Mouse (Mus musculus): ENCODE data around the gene Elk1.

The Elk1 gene

GRCm38 (mm10) chrX:20950191-20950880 lies at the start of gene Elk1:
Gene Elk1, minus strand, starts transcription at chrX:20950608.
- peak; percentile 91 for DNase-seq (ENCODE audit: low spot score)

GRCm38 (mm10) chrX:20980901-20981300 lies 30.5 kb upstream of the Elk1 start:
- DNase-seq (ENCODE audit: low spot score): no peak

- peak; percentile 93 for DNase-seq (ENCODE audit: low spot score)
Observed at GRCm38 (mm10) chrX:20961477-20962378, 11.3 kb upstream of the Elk1 start, which contains the start of gene Uxt. Gene Uxt, minus strand, starts transcription at chrX:20962017.

- peak; percentile 70 for DNase-seq (ENCODE audit: low spot score)
Observed at GRCm38 (mm10) chrX:20946055-20946454, 4.4 kb downstream of the Elk1 start.

- no peak for DNase-seq (ENCODE audit: low spot score)
Observed at GRCm38 (mm10) chrX:20931963-20932362, 18.4 kb downstream of the Elk1 start.

- DNase-seq (ENCODE audit: low spot score): no peak
Observed at GRCm38 (mm10) chrX:20931364-20931763, 19.0 kb downstream of the Elk1 start, which contains the start of gene Cfp. Gene Cfp, minus strand, starts transcription at chrX:20931555.

GRCm38 (mm10) chrX:20929859-20930258 lies 20.5 kb downstream of the Elk1 start:
- no peak for DNase-seq (ENCODE audit: low spot score)

- DNase-seq (ENCODE audit: low spot score): no peak
Observed at GRCm38 (mm10) chrX:20924976-20925375, 25.4 kb downstream of the Elk1 start.

- DNase-seq (ENCODE audit: low spot score): no peak
Observed at GRCm38 (mm10) chrX:20923506-20923905, 26.9 kb downstream of the Elk1 start.

- DNase-seq (ENCODE audit: low spot score): no peak
Observed at GRCm38 (mm10) chrX:20921366-20921765, 29.0 kb downstream of the Elk1 start.

- DNase-seq (ENCODE audit: low spot score): peak; percentile 88
Observed at GRCm38 (mm10) chrX:20920844-20921364, 29.5 kb downstream of the Elk1 start, which contains the start of gene Syn1. Gene Syn1, minus strand, starts transcription at chrX:20921004.

- DNase-seq (ENCODE audit: low spot score): peak; percentile 0
Observed at GRCm38 (mm10) chrX:20920249-20920843, 30.1 kb downstream of the Elk1 start.

GRCm38 (mm10) chrX:20915075-20915474 lies 35.3 kb downstream of the Elk1 start:
- DNase-seq (ENCODE audit: low spot score): no peak

GRCm38 (mm10) chrX:20913726-20914125 lies 36.7 kb downstream of the Elk1 start:
- DNase-seq (ENCODE audit: low spot score): no peak

- no peak for DNase-seq (ENCODE audit: low spot score)
Observed at GRCm38 (mm10) chrX:20910074-20910473, 40.3 kb downstream of the Elk1 start.
